Mouse (Mus musculus) embryonic fibroblast, embryonic 13.5 days (primary cell): Measurements from ENCODE around the gene Itgam. TPM values are rescaled to one million over a fixed set of nuclear protein-coding genes. Genes with fewer than 3 reads are reported as not detected.
"Not testable (repeated sequence)": the region's sequence is repeated elsewhere in the genome, so short reads cannot be mapped to it uniquely, and the experiment has no call there.

Source experiments
- H3K27ac ChIP-seq: 2 replicates; pipeline ENCODE4 v1.5.1; 2012; ENCODE audit warnings: low read length, control low read depth, inconsistent platforms; ENCODE audit not compliant: insufficient read depth
- H3K4me1 ChIP-seq: 2 replicates; pipeline ENCODE4 v1.6.1; 2011; ENCODE audit warnings: low read length; ENCODE audit not compliant: control insufficient read depth, insufficient read depth
- H3K4me3 ChIP-seq: 2 replicates; pipeline ENCODE4 v1.5.1; 2011; ENCODE audit warnings: mild to moderate bottlenecking, control low read depth, low read length; ENCODE audit not compliant: insufficient read depth
- CTCF ChIP-seq: IDR thresholded peaks from 2 replicates; pipeline ENCODE4 v1.5.1; 2011; ENCODE audit warnings: mild to moderate bottlenecking, control low read depth, low read length, moderate library complexity, borderline replicate concordance; ENCODE audit not compliant: insufficient read depth
- POLR2A ChIP-seq: IDR thresholded peaks from 2 replicates; pipeline ENCODE4 v1.6.1; 2011; ENCODE audit warnings: low read depth, mild to moderate bottlenecking, control low read depth, low read length, moderate library complexity
- polyA plus RNA-seq: library from polyadenylated mRNA; stranded (reverse); fragments of >200 nt; gene quantifications from 2 replicates; pipeline ENCODE4 v1.2.4, GENCODE M21; 2011; ENCODE audit warnings: low read depth; ENCODE audit not compliant: missing spikeins, insufficient read length

The Itgam gene
- polyA plus RNA-seq, 1 experiment, result 1.8 TPM

DNA sequence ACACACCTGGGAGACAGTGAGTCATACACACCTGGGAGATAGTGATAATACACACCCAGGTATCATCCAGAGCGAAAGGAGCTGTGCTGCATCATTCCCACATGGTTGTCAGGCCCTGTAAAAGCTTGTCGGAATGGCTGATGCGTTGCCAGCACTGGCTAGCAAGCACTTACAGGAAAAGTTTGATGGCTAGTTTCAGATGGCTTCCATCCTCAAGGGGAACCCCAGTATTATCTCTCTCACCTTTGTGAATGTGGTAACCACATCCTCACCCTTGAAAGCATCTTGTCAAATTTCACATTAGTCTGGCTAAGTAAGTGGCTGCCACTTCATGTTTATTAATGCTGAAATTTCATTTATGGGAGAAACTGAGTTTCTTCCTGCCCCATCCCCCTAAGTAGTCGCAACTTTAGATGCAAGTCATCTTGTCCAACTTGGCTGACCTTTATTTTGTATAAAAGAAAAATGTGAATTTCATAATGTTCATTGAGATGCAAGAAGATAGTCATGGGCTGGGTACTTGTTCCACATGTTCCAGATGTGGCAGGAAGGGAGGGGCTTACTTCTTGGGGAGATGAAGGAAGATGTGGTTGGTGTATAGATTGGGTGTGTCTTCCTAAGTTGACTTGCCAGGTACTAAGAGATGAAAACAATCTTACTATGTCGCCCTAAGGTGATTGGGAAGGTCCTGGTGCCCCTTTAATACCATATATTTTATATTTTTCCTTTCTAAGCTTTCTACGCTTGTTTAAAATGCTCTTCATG, 57.5 kb downstream of the Itgam start:
- Histone ChIP-seq H3K4me1 (no peaks in the 10 kb centered on the region), H3K27ac (no peak overlapping the region), H3K4me3 (no peak overlapping the region)
- TF ChIP-seq POLR2A (no peak), CTCF (no peak)

DNA sequence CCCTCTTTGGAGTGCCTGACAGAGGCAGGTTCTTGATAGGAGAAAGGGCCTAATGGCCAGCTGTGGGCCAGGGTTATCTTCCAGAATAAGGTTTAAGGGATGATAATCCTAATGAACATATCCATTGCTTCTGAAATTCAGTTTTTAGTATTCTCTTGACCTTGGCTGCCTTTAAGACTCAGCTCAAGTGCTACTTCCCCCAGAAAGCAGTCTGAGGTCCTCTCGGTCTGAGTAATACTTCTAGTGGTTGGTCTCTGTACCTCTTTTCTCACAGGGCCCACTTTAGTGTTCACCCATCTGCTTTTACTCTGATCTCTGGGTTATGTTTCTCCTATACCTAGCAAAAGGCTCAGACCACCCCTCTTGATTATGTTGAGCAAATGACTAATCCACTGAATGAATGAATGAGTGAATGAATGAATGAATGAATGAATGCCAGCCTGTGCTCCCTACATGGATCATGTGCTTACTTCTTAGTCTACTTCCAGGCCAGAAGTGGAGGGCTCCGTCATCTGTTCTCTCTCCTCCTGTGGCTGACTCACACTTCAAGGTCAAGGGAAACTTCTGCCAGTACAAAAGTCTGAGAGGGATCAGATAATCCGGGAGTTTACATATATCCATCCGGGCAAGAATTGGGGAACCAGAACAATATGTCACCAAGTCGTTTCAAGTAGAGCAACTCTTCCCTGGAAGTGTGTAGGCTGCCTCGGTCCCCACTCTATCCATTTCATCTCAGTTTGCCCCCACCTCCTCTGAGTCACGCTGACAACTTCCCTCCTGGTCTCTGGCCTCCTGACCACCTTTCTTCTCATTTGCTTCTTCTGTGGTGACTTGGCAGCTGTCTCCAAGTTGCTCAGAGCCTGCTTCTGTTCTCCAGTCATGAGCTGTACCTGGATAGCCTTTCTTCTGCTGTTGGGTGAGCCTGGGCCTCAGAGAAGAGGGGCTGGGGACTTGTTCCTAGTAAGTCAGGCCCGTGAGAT, 66.6 kb downstream of the Itgam start, which contains the start of gene Itgax:
Gene Itgax, plus strand, starts transcription at position 807 of the 980 bp plus-strand sequence.
- TF ChIP-seq CTCF (no peak), POLR2A (no peak)
- H3K4me3 ChIP-seq, result no peak within 1 kb of the TSS
- H3K27ac ChIP-seq, result no peak within 1 kb of the TSS
- H3K4me1 ChIP-seq, result no peaks in the 10 kb centered on the region

DNA sequence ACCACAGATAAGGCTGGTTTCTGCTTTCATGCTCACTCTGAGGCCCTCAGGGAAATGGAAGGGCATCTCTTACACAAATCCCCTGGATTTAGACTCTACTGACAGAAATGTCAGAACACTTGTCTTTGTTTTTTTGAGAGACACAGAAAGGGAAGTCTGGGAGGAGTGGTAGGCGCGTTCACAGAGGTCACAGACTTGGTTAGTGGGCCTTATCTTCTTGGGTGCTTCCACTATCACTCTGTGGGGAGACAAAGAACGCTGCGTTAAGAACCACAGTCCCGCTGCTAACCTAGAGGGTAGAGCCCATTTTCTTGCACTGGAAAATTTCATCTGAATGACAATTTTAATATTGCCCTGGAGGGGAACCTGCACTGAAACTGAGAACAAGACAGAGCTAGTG, 69.7 kb downstream of the Itgam start:
- TF ChIP-seq POLR2A (no peak), CTCF (no peak)
- Histone ChIP-seq H3K27ac (no peak overlapping the region), H3K4me1 (no peaks in the 10 kb centered on the region), H3K4me3 (no peak overlapping the region)

DNA sequence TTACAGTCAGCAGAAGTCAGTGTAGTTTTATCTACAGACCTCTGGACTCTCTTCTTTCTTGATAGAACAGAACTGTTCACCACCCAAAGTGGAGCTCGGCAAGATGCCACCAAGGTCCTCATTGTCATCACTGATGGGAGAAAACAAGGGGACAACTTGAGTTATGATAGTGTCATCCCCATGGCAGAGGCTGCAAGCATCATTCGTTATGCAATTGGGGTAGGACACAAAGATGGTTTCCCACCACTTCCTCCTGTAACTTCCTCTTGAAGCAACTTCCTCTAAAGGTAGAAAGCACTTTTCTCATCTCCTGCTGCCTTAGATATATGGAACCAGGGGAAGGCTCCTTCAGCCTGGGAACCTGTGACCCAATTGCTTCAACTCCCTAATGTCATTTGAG, 71.2 kb downstream of the Itgam start:
- Histone ChIP-seq H3K4me3 (no peak overlapping the region), H3K4me1 (no peaks in the 10 kb centered on the region), H3K27ac (no peak overlapping the region)
- TF ChIP-seq CTCF, result no peak
- TF ChIP-seq POLR2A, result no peak

DNA sequence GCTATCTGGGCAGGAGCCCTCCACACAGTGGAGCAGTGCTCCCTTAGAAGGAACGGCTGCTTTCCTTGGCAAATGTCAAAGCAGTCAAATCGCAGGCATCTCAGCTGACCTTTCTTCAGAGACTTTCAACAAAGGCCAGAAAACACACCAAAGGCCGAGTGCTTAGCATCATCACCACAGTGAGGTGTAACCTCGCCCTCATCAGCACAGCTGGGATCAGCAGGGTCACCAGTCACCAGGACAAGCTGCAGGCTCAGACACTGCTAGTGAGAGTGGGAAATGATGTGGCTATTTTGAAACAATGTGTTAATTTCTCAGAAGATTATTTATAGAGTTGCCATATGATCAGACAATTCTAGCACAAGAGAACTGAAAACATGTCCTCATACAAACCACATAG, 74.5 kb downstream of the Itgam start:
- H3K27ac ChIP-seq, result no peak overlapping the region
- H3K4me3 ChIP-seq, result no peak overlapping the region
- TF ChIP-seq POLR2A (no peak), CTCF (no peak)
- H3K4me1 ChIP-seq, result no peaks in the 10 kb centered on the region

DNA sequence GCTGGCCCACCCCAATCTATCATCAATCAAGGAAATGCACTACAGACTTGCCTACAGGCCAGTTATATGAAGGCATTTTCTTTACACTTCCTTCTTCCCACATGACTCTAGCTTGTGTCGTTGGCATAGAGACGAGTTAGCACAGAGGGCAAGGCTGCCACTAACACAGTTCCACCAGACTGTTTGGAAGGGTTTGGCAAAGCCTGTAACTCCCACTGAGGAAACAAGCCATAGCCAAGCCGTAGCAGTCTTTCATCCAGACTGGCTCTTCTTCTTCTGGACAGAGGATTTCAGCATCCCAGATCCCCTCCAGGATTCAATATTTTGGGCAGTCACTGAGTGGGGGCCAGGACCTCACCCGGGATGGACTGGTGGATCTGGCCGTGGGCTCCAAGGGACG, 77.2 kb downstream of the Itgam start:
- TF ChIP-seq CTCF (no peak), POLR2A (no peak)
- no peak overlapping the region for H3K4me3 ChIP-seq
- no peak overlapping the region for H3K27ac ChIP-seq
- H3K4me1 ChIP-seq, result no peaks in the 10 kb centered on the region

DNA sequence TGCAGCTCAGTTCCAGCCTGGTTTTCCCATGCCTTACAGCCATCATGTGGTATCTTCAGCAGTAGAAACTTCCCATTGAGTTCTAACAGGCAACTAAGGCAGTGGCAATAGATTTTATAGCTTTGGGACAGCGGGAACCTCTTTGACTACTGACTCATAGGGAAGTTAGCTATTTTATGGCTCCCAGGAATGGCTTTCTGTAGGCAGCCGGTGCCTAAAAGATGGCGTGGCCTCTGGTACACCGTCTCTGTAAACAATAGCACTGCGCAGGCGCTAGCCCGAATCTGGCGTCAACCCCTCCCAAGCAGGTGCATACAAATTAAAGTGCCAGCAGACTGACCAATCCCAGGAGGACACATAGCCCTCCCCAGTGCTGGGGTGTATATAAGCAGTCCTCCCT, 88.5 kb downstream of the Itgam start:
- TF ChIP-seq POLR2A, result no peak
- TF ChIP-seq CTCF, result no peak
- H3K4me1 ChIP-seq, result no peaks in the 10 kb centered on the region
- H3K27ac ChIP-seq, result no peak overlapping the region
- H3K4me3 ChIP-seq, result no peak overlapping the region

DNA sequence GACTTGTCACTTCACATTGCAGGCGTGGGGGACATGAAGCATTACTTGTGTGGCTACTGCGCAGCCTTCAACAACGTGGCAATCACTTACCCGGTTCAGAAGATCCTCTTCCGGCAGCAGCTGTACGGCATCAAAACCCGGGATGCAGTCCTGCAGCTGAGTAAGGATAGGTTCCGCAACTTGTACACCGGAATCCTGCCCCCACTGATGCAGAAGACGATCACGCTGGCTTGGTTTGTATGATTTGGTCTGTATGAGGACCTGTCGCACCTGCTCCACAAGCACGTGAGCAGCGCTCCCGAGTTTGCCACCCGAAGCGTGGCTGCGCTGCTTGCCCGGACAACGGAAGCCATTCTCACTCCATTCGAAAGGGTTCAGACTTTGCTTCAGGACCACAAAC, 91.6 kb downstream of the Itgam start, which contains the start of gene Itgad:
Gene Itgad, plus strand, starts transcription at position 301 of the 400 bp plus-strand sequence.
- no peak within 1 kb of the TSS for H3K27ac ChIP-seq
- H3K4me1 ChIP-seq, result no peaks in the 10 kb centered on the region
- H3K4me3 ChIP-seq, result no peak within 1 kb of the TSS
- TF ChIP-seq CTCF, result no peak
- no peak for TF ChIP-seq POLR2A

DNA sequence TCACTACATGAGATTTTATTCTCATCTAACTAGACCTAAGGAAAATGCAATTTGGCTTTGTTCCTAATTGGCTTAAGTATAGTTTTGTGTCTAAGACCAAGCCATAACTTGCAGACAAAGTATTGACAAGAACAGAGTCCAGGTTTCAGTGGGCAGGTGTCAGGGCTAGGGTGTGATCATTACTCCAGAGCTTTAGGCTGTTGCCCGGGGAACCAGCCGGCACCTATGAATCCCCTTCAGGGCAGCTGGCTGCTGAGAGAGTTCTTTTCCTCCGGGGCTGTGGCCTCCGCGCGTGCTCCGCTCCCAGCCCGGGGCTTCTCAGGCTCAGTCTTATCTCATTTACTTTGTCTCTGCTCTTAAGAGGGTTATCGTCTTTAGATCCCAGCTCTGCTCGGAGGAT, 92.5 kb downstream of the Itgam start:
- H3K27ac ChIP-seq, result no peak overlapping the region
- TF ChIP-seq POLR2A (no peak), CTCF (no peak)
- H3K4me1 ChIP-seq, result no peaks in the 10 kb centered on the region
- no peak overlapping the region for H3K4me3 ChIP-seq

DNA sequence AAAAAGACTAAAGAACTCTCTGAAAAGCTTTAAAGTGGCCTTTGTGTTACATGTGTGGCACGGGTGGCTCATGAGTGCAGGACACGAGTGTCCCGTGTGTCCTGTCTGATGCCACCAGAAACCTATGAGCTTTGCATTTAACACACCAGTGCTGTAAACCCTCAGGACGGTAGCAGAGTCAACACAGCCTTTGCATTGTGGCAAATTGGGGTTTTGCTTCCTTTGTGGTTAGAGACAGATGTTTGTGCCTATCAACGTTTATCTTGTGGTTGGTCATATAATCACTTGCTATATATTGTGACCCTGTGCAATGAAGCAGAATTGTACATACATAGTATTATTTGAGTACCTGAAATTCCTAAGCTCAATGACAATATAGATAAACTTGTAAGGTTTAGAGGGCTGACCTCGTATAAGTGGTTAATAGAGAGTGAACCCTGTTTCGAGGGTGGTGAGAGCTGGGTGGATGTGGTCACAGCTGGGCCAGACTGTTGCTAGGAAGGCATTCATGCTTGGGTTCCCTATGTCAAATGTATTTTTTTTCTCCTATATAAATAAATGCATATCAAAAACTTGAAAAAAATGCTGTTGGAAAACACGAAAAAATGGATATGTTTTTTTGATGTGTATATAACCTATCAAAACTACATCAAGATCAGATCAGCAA, 96.4 kb downstream of the Itgam start:
- H3K4me1 ChIP-seq, result not testable (repeated sequence)

More for the DNA sequence above, 96.4 kb downstream of the Itgam start:
- H3K4me3 ChIP-seq, H3K27ac ChIP-seq: not testable (repeated sequence)
